Mouse (Mus musculus) Muller cell, postnatal 12 days (primary cell): ENCODE results near the gene Atrnl1.

Source experiments
- DNase-seq: peaks from one replicate; pipeline ENCODE4 v3.0.0-alpha.2; 2015; ENCODE audit errors: inconsistent ontology term

Gene Atrnl1

GRCm38 (mm10) chr19:57926164-57926860 lies 315.5 kb downstream of the Atrnl1 start:
- DNase-seq = no peak

- DNase-seq = no peak
These were observed 316.2 kb downstream of the Atrnl1 start for GRCm38 (mm10) chr19:57926941-57927471.

- DNase-seq = peak; percentile 24
These were observed 317.0 kb downstream of the Atrnl1 start for GRCm38 (mm10) chr19:57927566-57928523.

DNA sequence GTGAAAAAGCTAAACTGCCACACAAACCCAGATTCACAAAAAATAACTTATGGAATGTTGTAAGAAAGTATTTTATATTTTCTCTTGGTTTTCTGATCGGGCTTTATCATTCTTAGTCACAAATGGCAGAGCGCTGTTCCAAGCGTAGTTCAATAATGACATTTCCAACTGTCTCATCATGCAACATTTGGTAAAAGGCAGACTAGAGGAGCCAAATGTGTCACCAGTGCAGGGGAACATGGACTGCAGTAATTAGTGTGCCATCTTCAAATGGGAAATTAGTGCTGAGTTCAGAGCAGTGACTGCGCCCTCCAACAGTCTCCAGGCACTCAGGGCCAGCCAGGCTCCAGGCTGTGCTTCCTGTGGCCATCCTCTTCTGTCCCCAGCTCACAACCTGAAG lies 320.8 kb downstream of the Atrnl1 start:
- no peak for DNase-seq

DNA sequence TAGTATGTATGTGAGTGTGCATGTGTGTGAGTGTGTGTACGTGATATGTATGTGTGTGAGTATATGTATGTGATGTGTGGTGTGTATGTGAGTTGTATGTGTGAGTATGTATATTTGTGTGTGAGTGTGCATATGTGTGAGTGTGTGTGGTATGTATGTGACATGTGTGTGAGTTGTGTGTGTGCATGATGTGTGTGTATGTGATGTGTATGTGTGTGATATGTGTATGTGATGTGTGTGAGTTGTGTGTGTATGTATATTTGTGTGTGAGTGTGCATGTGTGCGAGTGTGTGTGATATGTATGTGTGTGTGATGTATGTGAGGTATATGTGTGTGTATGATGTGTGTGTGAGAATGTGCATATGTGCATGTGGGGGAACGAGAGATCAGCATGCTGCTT lies 326.0 kb downstream of the Atrnl1 start:
- no peak for DNase-seq

DNA sequence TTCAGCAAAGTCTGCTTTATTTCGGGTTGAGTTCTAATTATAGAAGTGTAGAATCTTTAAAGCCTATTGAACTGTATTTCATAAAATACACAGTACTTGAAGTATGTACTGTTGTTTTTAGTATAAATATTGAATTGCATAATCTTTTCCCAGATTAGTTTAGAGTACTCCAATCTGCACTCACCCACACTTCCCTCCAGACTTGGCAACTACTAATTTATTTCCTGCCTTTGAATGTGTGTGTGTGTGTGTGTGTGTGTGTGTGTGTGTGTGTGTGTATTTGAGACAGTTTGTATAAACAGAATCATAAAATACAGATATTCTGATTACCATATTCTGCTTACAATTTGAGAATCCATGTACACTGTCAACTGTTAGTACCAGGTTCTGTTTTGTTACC lies 328.3 kb downstream of the Atrnl1 start:
- no peak for DNase-seq

DNA sequence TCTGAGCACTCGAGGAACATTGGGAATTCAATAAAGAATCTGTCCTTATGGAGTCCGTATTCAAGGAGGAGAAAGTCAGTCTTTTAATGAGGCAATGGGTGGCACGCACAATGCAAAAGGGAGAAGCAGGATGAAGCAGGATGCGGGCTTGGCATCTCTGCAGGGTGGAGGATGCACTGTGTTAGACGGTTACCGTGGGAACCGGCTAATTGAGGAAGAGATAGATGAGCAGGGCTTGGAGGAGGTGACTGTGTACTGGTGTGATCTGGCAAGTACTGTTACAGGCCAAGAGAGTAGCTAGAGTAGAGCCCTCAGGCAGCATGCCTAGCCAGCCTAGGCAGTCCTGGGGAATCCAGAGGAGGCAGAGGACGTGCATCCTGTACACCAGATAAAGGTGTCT lies 330.7 kb downstream of the Atrnl1 start:
- peak; percentile 14 for DNase-seq

DNA sequence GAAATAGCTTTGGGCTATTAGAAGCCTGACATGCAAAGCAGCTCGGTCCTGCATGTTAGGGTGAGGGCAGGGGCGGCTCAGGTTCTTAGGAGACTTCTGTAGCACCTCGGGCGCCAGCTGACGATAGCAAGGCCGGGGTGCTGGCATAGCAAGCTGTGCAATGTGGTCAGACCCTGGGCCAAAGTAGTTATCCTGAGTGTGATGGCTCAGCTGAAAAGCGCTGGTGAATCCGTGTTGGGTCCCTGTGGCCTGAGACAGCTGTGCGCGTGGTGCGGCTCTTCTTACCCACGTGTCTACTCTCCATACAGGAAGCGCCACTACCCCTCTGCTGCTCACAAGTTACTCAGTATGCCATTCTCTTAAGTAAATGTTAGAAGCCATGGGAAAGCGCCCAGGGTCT lies 331.4 kb downstream of the Atrnl1 start:
- DNase-seq = no peak

GRCm38 (mm10) chr19:57943308-57943707 lies 332.5 kb downstream of the Atrnl1 start:
- DNase-seq = no peak

GRCm38 (mm10) chr19:57944680-57945079 lies 333.8 kb downstream of the Atrnl1 start:
- no peak for DNase-seq

DNA sequence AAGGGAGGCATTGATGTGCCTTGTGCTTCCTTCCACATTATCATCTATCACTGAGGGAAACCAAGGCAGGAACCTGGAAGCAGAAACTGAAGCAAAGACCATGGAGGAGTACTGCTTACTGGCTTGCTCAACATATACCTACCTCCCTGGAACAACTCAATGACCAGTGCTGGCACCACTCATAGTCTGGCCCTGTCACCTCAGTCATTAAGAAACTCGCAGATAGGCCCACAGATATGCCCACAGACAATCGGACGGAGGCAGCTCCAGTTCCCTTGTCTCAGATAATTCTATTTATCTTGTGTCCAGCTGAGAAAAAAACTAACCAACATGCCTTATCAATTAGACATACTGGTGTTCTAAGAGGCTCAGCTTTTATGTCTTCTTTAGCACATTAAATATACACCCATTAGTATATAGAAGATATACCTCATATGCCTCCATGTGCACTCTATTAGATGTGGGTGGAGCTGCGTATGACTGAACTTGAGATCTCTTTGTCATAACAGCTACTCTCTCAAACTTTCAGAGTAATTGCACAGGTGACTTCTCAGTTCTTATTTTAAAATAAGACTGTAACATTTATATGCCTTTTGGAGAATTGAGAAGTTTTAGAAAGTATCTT lies 334.9 kb downstream of the Atrnl1 start:
- DNase-seq = no peak

DNA sequence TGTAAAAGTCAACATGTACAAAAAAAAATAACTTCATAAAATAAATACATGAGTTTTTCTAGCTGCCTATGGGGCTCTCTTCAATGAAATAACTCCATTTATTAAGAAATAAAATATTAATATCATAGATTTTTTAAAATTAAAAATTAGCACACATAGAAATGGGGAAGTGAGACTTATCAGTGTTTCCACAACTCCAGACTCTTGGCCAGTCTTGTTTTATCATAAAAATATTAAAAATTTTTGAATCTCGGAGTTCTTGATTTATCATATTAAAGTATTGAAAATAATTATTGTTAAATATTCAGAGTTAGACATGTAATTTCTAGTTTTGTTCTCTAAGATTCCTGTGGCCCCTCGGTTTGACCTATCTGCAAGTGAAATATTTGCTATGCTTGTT lies 337.7 kb downstream of the Atrnl1 start:
- no peak for DNase-seq

DNA sequence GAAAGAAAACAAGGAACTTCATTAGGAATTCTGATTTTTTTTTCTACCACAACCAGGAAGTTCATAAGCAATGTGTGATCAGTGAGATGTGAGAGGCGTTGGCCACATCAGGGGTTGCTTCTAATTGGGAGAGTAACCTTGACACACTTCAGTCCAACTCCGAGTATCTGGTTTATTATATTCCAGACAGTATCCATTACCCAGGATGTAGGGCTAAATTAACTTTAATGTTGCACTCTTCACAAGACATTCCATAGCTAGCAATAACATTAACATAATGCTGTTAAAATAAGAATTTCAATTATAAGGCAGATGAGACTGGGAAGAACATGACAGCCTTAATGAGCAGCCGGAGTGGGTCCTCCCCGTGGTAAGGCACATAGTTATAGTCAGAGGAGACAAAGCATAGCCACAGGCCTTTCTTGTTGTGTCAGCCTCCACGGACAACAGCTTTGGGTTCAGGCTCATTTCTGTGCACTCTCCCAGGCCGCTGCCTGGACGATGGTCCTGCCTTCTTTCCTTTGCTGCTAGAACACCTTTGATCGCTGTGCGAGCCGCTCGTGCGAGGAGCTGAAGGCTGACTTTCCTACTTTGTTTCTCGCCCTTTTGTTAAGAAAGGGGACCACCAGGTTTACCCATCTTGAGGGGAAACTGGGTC lies 338.6 kb downstream of the Atrnl1 start:
- DNase-seq = no peak

DNA sequence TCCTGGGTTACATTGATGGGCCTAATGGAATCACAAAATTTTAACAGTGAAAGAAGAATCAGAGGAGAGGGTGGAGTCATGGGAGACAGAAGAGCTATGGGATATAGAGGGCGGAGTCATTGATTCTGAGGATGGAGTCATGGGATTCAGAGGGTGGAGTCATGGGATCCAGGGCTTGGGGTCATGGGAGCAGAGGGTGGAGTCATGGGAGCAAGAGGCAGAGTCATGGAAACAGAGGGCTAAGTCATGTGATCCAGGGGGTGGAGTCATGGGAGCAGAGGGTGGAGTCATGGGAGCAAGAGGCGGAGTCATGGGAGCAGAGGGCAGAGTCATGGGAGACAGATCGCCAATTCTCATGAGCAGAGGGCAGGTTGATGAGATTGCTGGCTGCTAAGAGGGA lies 343.3 kb downstream of the Atrnl1 start:
- DNase-seq = no peak

DNA sequence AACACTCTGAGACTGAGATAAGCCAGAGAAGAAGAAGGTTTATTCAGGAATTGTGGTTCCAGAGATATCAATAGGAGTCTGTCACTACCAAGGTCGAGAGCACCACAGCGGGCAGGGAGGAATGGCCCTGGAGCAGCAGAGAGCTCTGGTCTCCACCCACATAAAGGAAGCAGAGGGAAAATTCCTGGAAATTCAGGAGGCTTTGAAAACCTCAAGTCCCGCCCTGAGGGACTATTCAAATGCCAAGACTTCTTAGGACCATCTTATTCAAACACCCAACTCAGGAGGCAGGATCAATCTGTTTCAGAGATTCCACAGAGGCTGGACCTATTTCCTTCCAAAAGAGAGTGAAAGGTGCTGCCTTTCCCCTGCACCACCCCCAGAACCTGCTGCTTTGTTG lies 345.6 kb downstream of the Atrnl1 start:
- DNase-seq = no peak

DNA sequence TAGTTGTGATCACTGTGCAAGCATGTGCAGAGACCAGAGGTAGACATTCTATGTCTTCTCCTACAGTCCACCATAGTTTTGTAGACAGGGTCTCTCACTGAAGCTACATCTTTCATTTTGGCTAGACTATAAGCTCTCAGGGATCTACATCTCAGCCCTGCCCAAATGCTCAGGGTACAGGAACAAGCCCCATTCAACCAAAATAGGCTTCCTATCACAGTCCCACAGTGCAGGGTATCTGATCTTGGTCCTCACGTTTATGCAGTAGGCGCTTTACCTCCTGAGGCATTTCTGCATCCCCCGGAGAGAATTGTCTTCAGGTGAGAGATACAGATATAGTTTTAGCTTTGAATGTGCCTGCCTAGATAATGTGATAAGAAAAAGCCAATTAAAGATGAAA lies 346.5 kb downstream of the Atrnl1 start:
- no peak for DNase-seq

DNA sequence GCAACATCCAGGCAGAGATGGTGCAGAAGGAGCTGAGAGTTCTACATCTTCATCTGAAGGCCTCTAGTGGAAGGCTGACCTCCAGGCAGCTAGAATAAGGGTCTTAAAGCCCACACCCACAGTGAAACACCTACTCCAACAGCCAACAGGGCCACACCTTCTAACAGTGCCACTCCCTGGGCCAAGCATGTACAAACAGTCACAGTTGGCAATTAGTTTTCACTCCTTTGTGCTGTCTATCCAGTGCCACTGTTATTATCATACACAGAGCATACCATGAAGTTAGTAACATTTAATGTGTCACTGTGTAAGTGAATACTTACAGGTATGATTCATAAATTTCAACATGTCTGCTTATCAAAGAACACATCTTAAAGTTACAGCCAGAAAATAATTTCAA lies 347.3 kb downstream of the Atrnl1 start:
- no peak for DNase-seq

DNA sequence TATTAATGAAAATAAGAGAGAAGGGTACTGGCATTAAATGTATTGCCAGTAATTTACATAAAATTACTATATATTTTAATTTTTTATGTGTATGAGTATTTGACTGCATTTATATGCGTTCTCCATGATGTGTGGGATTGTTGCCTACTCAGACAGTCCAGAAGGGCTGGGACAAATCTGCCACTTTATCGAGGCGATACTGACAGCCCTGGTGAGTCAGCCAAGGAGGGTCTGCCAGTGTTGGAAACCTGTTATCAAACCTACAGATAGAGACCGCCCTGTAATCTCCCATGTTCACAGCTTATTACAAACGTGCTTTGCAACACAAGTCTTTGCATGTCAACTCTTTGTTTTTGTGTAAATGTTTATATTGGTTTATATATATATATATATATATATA lies 347.9 kb downstream of the Atrnl1 start:
- DNase-seq = no peak

DNA sequence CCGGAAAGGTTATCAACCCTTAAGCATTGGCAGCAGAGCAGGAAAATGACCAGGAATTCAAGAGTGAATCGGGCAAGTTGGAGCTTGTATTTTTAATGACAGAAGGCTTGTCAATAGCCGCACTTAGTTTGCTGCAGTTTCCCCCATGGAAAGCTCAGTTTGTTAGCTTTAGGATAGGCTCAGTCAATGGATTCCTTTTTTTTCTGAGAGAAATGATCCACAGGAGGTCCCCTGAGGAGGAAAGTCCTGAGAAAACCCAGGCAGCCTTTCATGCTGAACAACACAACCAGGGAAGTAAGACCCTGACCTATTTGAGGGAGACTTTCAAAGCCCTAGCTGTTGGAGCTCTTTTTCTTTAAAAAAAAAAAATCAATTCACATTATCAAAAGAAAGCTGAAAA lies 350.5 kb downstream of the Atrnl1 start:
- no peak for DNase-seq

DNA sequence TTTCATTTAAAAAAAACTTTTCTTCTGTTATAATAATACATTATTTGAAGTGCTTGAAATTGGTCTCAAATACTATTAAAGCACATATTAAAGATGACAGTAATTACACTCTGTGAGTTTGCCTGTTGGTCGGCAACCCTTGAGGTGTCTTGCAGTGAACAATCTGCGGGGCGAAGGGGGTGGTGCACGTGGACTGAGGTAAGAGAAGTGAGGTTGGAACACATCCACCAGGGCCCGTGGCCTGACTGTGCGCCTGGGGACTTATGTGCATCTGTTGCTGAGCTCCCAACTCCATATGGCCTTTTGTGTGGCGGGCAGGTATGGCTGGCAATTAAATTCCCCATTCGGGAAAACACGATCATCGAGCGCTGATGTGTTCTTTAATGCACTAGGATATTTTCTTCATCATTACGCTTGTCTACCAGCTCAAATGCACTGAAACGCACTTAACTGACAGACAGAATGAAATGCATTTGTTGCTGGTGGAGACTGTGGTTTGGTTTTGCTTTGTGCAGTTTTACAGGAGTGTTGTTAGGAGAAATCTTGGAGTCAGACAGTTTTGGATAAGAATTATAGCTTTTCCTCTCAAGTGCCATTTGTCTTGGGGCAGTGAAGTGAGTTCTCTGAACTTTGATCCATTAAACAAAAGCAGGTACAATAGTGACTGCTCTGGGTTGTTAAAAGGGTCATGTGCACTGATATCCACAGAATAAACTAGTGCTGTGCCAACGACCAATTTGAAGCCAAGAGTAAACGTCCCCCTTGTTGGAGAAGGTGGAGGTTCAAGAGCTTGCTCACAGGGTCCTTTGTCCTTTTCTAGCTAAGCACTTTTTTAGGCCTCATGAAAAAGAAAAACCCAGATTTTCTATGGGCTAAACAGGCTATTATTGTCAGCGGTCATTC lies 351.2 kb downstream of the Atrnl1 start:
- DNase-seq = no peak

GRCm38 (mm10) chr19:57963874-57964273 lies 353.0 kb downstream of the Atrnl1 start:
- DNase-seq = no peak
